Mouse (Mus musculus) kidney, postnatal 14 days (tissue): ENCODE results near the gene Ccl27a.
A peak's percentile ranks its signal among the peaks of the same experiment; 100 is the strongest.

Experiments used
- DNase-seq: peaks from one replicate; pipeline ENCODE4 v3.0.0; 2022; ENCODE audit warnings: mixed read lengths

The Ccl27a gene

DNA sequence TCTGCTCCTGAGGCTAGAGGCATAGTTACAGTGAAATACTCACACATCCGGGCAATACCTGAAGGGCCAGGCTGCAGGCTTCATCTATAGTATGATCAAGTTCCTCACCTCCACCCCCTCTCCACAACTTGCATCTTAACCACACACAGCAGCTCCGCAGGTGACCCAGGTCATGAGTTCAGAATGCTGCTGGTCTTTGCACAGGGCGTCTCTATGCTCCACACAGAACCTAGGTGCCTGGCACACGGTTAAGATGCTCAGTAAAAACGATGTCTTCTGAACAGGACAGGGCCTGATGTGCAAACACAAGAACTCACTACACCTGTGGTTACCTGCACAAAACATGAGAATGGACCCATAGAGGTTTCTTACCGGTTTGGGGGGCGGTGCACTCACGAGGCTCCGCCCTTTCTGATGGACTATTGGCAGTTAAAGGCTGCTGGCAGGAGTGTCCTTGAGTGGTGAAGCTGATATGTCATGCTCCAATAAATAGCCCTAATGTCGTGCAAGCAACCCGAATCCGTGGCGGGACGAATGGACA is 19.2 kb downstream of the Ccl27a start, which contains the start of gene Galt:
Galt (plus strand) TSS at position 432 of the 541 bp plus-strand sequence.
- DNase-seq = no peak

- DNase-seq = no peak
These were observed 29.0 kb downstream of the Ccl27a start for GRCm38 (mm10) chr4:41745021-41745420.

- no peak for DNase-seq
These were observed 29.9 kb downstream of the Ccl27a start for GRCm38 (mm10) chr4:41744131-41744530.

- DNase-seq = peak; percentile 96
These were observed 32.9 kb downstream of the Ccl27a start for GRCm38 (mm10) chr4:41741158-41741560.

- no peak for DNase-seq
These were observed 33.5 kb downstream of the Ccl27a start for GRCm38 (mm10) chr4:41740380-41741157.

DNA sequence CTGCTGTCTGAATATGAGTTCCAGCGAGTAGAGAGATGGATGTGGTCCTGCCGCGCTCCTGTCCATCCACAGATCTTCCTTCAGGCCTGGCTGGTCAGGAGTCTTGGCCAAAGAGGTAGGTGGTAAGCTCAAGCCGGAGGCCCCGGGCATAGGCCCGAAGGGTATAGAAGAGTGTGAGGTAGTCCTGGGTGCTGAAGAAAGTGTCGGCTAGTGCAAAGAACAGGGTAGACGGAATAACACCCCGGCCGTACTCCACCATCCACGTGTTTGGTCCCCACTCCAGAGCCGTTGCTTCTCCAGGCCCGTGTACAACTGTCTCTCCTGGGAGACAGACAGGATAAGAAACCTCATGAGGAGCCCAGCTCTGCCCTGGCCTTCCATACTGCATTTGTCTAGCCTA is 34.8 kb downstream of the Ccl27a start:
- DNase-seq = no peak

- no peak for DNase-seq
These were observed 35.8 kb downstream of the Ccl27a start for GRCm38 (mm10) chr4:41738256-41738603.

- peak; percentile 84 for DNase-seq
These were observed 36.3 kb downstream of the Ccl27a start for GRCm38 (mm10) chr4:41737602-41738255.

GRCm38 (mm10) chr4:41731052-41731765 is 42.8 kb downstream of the Ccl27a start, which contains the start of gene Arid3c:
TSS of gene Arid3c (minus strand) at chr4:41731142.
- DNase-seq = no peak

DNA sequence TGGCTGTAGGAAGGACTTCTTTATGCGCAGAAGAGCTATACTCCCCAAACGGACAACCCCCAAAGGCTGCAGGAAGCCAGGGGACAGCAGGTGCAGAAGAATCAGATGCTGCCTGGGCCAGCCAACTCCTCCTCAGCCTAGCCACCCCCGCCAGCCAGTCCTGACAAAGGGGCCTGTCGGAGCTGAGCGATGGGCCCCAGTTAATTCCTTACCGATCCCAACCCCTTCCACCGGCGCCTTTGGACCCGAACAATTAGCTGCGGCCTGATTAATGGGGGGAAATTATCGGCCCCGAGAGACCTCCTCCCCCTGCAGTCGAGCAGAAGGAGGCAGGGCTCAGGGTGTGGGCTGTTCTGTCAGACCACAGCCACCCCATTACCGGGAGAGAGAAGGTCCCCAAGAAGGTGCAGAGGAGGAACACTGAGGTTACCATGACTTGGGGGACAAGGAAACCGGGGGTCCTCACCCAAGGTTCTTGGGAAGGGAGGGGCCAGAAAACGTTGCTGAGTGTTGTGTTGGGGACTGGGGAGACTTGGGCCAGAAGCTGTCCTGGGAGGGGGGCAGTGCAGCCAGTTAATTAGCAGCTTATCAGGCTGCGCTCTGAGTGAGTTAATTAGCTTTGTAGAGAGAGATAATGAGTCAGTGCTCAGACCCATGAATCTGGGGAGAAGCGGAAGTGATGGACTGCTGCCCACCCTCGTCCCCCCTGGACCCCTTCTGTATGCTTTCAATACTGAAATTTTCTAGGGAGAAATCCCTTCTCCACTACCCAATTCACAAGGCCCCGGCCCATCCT is 47.0 kb downstream of the Ccl27a start:
- DNase-seq = no peak

DNA sequence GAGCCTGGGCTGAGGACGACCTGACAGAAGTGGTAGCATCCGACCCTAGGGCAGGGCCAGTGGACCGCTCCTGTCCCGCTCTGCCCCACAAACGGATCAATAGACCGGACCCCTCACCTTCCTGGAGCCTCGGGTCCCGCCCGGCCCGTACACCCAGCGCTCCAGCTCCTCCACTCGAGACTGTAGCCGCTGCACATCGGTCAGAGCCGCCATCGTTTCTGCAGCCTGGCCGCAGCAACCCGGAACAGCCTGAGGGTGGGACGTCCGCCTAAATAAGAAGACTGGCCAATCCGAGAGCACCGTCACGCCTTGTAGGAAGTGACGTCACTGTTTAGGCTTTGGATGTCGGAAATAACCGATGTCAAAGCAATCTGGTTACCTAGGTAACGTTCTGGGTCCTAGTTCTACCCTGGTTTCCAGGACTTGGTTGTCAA is 51.1 kb downstream of the Ccl27a start, which contains the start of gene Dctn3:
Dctn3 (minus strand) TSS at position 253 of the 434 bp plus-strand sequence.
- peak; percentile 95 for DNase-seq
